Mouse (Mus musculus) embryonic facial prominence, embryonic 13.5 days (tissue): ENCODE data around the gene Sdk2. TPM values are rescaled to one million over a fixed set of nuclear protein-coding genes. Genes with fewer than 3 reads are reported as not detected.

Experiments used
- ATAC-seq: fragments of 200-750 bp; cut with Nextera tagmentation; 2 replicates; pipeline ENCODE4 v1.8.0; 2017; ENCODE audit warnings: low read depth; ENCODE audit not compliant: insufficient number of reproducible peaks, insufficient read depth, low FRiP score, low TSS enrichment
- H3K27ac ChIP-seq: fragments of 300-500 bp; sonication (generic); 2 replicates; pipeline ENCODE4 v1.5.1; 2015; ENCODE audit warnings: moderate library complexity, mild to moderate bottlenecking, inconsistent platforms
- H3K27me3 ChIP-seq: fragments of 300-500 bp; sonication (generic); 2 replicates; pipeline ENCODE4 v1.6.1; 2015; ENCODE audit warnings: mild to moderate bottlenecking, inconsistent platforms
- H3K36me3 ChIP-seq: fragments of 300-500 bp; sonication (generic); 2 replicates; pipeline ENCODE4 v1.6.1; 2015; ENCODE audit warnings: mild to moderate bottlenecking, inconsistent platforms
- H3K4me1 ChIP-seq: fragments of 300-500 bp; sonication (generic); 2 replicates; pipeline ENCODE4 v1.6.1; 2015; ENCODE audit warnings: inconsistent platforms
- H3K4me2 ChIP-seq: fragments of 300-500 bp; sonication (generic); 2 replicates; pipeline ENCODE4 v1.6.1; 2015; ENCODE audit warnings: moderate library complexity, mild to moderate bottlenecking, inconsistent platforms
- H3K4me3 ChIP-seq: fragments of 300-500 bp; sonication (generic); 2 replicates; pipeline ENCODE4 v1.5.1; 2015; ENCODE audit warnings: mild to moderate bottlenecking, inconsistent platforms
- H3K9ac ChIP-seq: fragments of 300-500 bp; sonication (generic); 2 replicates; pipeline ENCODE4 v1.6.1; 2015; ENCODE audit warnings: mild to moderate bottlenecking, inconsistent platforms
- H3K9me3 ChIP-seq: fragments of 300-500 bp; sonication (generic); 2 replicates; pipeline ENCODE4 v1.6.1; 2016; ENCODE audit warnings: inconsistent platforms
- WGBS: fragments of 180-500 bp; shearing (Covaris S2); methylation state at CpG from one replicate; pipeline ENCODE4 v1.1.7; 2015; ENCODE audit warnings: mixed read lengths; 5-methylcytosine and 5-hydroxymethylcytosine counted together
- polyA plus RNA-seq: library from polyadenylated mRNA; unstranded; fragments of >200 nt; fragmentation: Nextera tagmentation; extraction: Ambion mirVana; gene quantifications from 2 replicates; pipeline ENCODE4 v1.2.1, GENCODE M21; 2015

Sdk2 gene
- polyA plus RNA-seq, 1 experiment from 2014 or later, result 3.8 TPM

- H3K4me1 ChIP-seq, result peaks cover 40% of the 10 kb centered on the region
- H3K9ac ChIP-seq, result no peak overlapping the region
- no peaks in the 10 kb centered on the region for H3K27me3 ChIP-seq
- no peak overlapping the region for H3K27ac ChIP-seq
- H3K4me3 ChIP-seq, result no peak overlapping the region
- 54% methylated on average over 4 of the region's 4 CpGs for WGBS
- no peak overlapping the region for H3K4me2 ChIP-seq
- ATAC-seq, result no peak
- peaks cover 3% of the 10 kb centered on the region; the same call in 1 of the 2 replicates for H3K36me3 ChIP-seq
- no peaks in the 10 kb centered on the region for H3K9me3 ChIP-seq
Measured at GRCm38 (mm10) chr11:114044373-114044772, 22.5 kb downstream of the Sdk2 start.

DNA sequence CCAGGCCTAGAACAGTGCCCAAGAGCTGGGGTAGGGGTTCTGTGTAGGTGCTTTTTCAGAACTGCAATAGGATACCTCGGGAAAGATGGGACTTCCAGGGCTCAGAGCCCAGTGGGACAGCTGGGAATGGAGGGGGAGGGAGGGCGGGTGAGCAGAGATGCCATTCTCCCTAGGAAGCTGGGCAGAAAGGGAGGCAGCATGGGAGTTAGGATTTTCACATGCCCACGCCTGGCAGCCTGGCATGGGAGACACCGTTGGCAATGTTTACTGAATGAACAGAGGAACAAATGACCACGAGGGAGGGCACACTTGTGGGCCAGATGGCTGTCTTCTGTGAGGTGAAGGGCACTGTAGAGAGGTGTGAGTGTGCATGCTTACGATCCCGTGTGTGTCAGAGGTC, 23.3 kb downstream of the Sdk2 start:
- 77% methylated on average over 7 of the region's 7 CpGs for WGBS
- ATAC-seq, result no peak
- Histone ChIP-seq H3K27ac (no peak overlapping the region), H3K9me3 (no peaks in the 10 kb centered on the region), H3K36me3 (peaks cover 3% of the 10 kb centered on the region; the same call in 1 of the 2 replicates), H3K9ac (no peak overlapping the region), H3K4me2 (no peak overlapping the region), H3K4me1 (peaks cover 40% of the 10 kb centered on the region), H3K27me3 (no peaks in the 10 kb centered on the region), H3K4me3 (no peak overlapping the region)

GRCm38 (mm10) chr11:114040391-114041035, 26.3 kb downstream of the Sdk2 start:
- Histone ChIP-seq H3K27ac (peak overlapping the region; percentile 28; the same call in 1 of the 2 replicates), H3K27me3 (no peaks in the 10 kb centered on the region), H3K4me2 (peak overlapping the region; percentile 3; the same call in 1 of the 2 replicates), H3K4me3 (no peak overlapping the region), H3K9ac (0 out of 2 replicates have a peak overlapping the region, but pooled peaks have one; percentile 16), H3K4me1 (peaks cover 40% of the 10 kb centered on the region), H3K36me3 (no peaks in the 10 kb centered on the region), H3K9me3 (no peaks in the 10 kb centered on the region)
- 16% methylated on average over 10 of the region's 10 CpGs for WGBS
- peak; percentile 28; the same call in 1 of the 2 replicates for ATAC-seq

DNA sequence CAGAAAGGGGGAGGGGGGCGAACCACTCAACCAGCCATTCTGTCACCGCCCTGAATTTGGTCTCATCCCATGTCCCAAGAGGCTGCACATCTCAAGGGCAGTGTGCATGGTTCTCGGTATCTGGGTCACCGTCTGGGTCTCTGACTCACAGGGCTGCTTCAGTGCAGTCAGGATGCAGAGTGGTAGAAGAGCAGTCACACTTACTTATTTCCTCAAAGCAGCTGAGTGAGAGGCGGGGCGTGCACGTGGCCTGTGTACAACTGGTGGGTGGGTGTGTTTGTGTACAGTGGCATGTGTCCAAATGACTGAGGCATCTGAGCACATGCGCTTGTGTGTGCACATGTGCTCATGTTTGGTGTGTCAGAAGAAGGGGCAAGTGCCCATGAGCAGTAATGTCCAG, 28.8 kb downstream of the Sdk2 start:
- Histone ChIP-seq H3K27ac (no peak overlapping the region), H3K36me3 (no peaks in the 10 kb centered on the region), H3K4me2 (no peak overlapping the region), H3K9ac (no peak overlapping the region), H3K27me3 (no peaks in the 10 kb centered on the region), H3K9me3 (no peaks in the 10 kb centered on the region), H3K4me1 (peaks cover 36% of the 10 kb centered on the region), H3K4me3 (no peak overlapping the region)
- no peak for ATAC-seq
- 71% methylated on average over 8 of the region's 8 CpGs for WGBS

GRCm38 (mm10) chr11:114031491-114031890, 35.4 kb downstream of the Sdk2 start:
- Histone ChIP-seq H3K27ac (no peak overlapping the region), H3K27me3 (no peaks in the 10 kb centered on the region), H3K4me2 (no peak overlapping the region), H3K9me3 (no peaks in the 10 kb centered on the region), H3K36me3 (no peaks in the 10 kb centered on the region), H3K4me1 (peaks cover 33% of the 10 kb centered on the region), H3K4me3 (no peak overlapping the region), H3K9ac (no peak overlapping the region)
- WGBS, result 92% methylated on average over 10 of the region's 10 CpGs
- ATAC-seq, result no peak

DNA sequence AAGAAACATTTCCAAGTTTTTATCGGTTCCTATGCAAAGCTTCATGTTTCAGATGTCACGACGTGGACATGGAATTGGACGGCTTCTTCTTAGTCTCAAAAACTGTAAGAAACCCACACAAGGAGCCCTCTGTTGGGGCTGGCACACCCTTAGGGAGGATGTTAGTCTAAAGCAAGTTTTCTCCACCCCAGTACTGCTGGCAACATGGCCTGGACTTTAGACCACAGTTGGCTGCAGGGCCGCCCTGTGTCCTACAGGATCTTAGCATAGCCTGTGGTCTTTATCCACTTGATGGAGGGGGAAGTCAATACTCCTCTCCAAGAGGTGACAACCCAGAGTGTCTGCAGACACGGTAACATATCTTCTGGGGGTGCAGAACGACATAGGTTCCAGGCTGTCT, 36.6 kb downstream of the Sdk2 start:
- Histone ChIP-seq H3K27me3 (no peaks in the 10 kb centered on the region), H3K4me3 (no peak overlapping the region), H3K4me1 (peaks cover 33% of the 10 kb centered on the region), H3K9ac (no peak overlapping the region), H3K36me3 (no peaks in the 10 kb centered on the region), H3K9me3 (no peaks in the 10 kb centered on the region), H3K27ac (no peak overlapping the region), H3K4me2 (no peak overlapping the region)
- no peak for ATAC-seq
- WGBS, result 85% methylated on average over 7 of the region's 7 CpGs

GRCm38 (mm10) chr11:114028512-114028911, 38.3 kb downstream of the Sdk2 start:
- peak overlapping the region; percentile 35 for H3K4me2 ChIP-seq
- 0 out of 2 replicates have a peak overlapping the region, but pooled peaks have one; percentile 1 for H3K9ac ChIP-seq
- no peak overlapping the region for H3K4me3 ChIP-seq
- H3K27ac ChIP-seq, result peak overlapping the region; percentile 76
- peaks cover 33% of the 10 kb centered on the region for H3K4me1 ChIP-seq
- WGBS, result 10% methylated on average over 6 of the region's 6 CpGs
- ATAC-seq, result no peak
- no peaks in the 10 kb centered on the region for H3K9me3 ChIP-seq
- no peaks in the 10 kb centered on the region for H3K27me3 ChIP-seq
- no peaks in the 10 kb centered on the region for H3K36me3 ChIP-seq

DNA sequence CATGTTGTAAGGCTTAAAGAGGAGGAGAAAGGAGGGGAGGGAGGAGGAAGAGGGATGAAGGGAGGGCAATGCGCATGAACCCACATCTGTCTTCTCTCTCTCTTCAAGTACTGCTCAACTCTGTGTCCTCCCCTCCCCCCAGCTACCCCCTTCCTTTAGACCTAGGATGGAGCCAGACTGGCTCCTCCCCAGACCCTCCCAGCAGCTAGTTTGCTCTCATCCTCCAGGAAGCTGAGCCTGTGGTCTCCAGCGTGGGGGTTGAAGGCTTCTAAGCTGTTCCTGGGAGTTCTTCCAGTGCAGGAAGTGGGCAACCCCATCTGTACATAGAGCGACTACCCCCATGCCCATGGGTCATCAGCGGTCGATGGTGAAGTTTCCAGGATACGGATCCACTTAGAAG, 38.8 kb downstream of the Sdk2 start:
- no peaks in the 10 kb centered on the region for H3K9me3 ChIP-seq
- no peaks in the 10 kb centered on the region for H3K27me3 ChIP-seq
- no peak overlapping the region for H3K4me3 ChIP-seq
- peaks cover 33% of the 10 kb centered on the region for H3K4me1 ChIP-seq
- peak overlapping the region; percentile 35 for H3K4me2 ChIP-seq
- ATAC-seq, result no peak
- H3K27ac ChIP-seq, result peak overlapping the region; percentile 76
- H3K36me3 ChIP-seq, result no peaks in the 10 kb centered on the region
- H3K9ac ChIP-seq, result no peak overlapping the region
- WGBS, result 29% methylated on average over 6 of the region's 6 CpGs

GRCm38 (mm10) chr11:114025056-114025455, 41.8 kb downstream of the Sdk2 start:
- H3K36me3 ChIP-seq, result no peaks in the 10 kb centered on the region
- no peaks in the 10 kb centered on the region for H3K9me3 ChIP-seq
- H3K27ac ChIP-seq, result no peak overlapping the region
- H3K27me3 ChIP-seq, result no peaks in the 10 kb centered on the region
- no peak for ATAC-seq
- H3K9ac ChIP-seq, result no peak overlapping the region
- H3K4me3 ChIP-seq, result no peak overlapping the region
- WGBS, result 82% methylated on average over 2 of the region's 2 CpGs
- no peak overlapping the region for H3K4me2 ChIP-seq
- peaks cover 26% of the 10 kb centered on the region for H3K4me1 ChIP-seq

DNA sequence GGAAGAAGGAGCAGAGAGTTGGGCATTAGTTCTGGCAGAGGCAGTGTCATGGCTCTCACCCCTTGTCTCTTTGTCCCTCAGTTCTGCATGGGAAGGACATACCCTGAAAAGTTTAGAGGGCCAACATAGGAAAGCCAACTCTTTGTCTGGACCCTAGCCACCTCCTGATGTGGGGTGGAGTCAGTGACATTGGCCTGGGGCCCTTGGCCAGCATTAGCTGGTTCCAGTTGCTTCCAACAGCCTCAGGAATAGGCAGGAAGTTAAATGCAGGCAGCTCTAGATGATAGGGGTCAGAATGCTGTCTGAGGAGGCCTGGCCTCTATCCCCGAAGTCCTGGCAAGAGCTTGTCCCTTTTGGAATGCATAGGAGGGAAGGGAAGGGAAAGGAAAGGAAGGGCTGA, 42.9 kb downstream of the Sdk2 start:
- Histone ChIP-seq H3K9me3 (no peaks in the 10 kb centered on the region), H3K36me3 (no peaks in the 10 kb centered on the region), H3K27ac (no peak overlapping the region), H3K4me2 (no peak overlapping the region), H3K4me3 (no peak overlapping the region), H3K4me1 (peaks cover 22% of the 10 kb centered on the region), H3K27me3 (peaks cover 11% of the 10 kb centered on the region), H3K9ac (no peak overlapping the region)
- ATAC-seq, result no peak
- WGBS, result 58% methylated on average over 1 of the region's 1 CpGs

DNA sequence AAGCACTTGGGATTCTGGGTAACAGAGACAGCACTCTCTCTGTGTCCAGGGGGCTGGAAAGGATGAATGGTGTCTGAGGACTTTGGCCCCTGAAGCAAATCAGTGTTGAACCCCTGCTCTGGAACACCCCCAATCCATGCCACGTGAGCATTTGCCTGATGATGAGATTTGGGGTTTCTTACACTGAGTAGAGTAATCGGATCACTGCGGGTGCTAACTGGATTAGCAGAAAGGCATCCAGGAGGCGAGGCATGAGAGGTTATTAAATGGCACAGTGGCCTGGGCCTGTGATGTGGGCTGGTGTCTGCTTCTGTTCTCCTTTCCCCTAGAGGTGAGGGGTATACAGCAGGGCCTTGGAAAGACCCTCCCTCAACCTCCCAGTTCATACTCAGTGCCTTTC, 44.7 kb downstream of the Sdk2 start:
- 62% methylated on average over 4 of the region's 4 CpGs for WGBS
- H3K27me3 ChIP-seq, result peaks cover 28% of the 10 kb centered on the region
- H3K9me3 ChIP-seq, result no peaks in the 10 kb centered on the region
- no peak overlapping the region for H3K9ac ChIP-seq
- no peaks in the 10 kb centered on the region for H3K36me3 ChIP-seq
- peaks cover 15% of the 10 kb centered on the region for H3K4me1 ChIP-seq
- no peak overlapping the region for H3K4me2 ChIP-seq
- no peak for ATAC-seq
- no peak overlapping the region for H3K27ac ChIP-seq
- H3K4me3 ChIP-seq, result no peak overlapping the region

GRCm38 (mm10) chr11:114019087-114019486, 47.8 kb downstream of the Sdk2 start:
- Histone ChIP-seq H3K9me3 (no peaks in the 10 kb centered on the region), H3K36me3 (no peaks in the 10 kb centered on the region), H3K27ac (no peak overlapping the region), H3K4me2 (no peak overlapping the region), H3K27me3 (peaks cover 33% of the 10 kb centered on the region), H3K4me1 (peaks cover 44% of the 10 kb centered on the region), H3K9ac (no peak overlapping the region), H3K4me3 (no peak overlapping the region)
- no peak for ATAC-seq
- WGBS, result 30% methylated on average over 11 of the region's 11 CpGs
